Mouse (Mus musculus) left cerebral cortex, postnatal 36 days (tissue): Measurements from ENCODE around the gene Mfsd4b5. TPM values are rescaled to one million over a fixed set of nuclear protein-coding genes. Genes with fewer than 3 reads are reported as not detected.

Experiments
- total RNA-seq, 2 experiments: library from RNA; stranded (reverse); gene quantifications; 2 replicates each; pipeline ENCODE4 v1.2.3; 2021

Mfsd4b5 gene
- total RNA-seq, 2 experiments from 2014 or later: 0.43 TPM; not detected in 1

Other genes with a start within 250 kb of the Mfsd4b5 start
- gene Mfsd4b4, start 87.4 kb downstream of the Mfsd4b5 start, total RNA-seq: 1 to 10 TPM; 8.1 to 9.0 TPM
- under 1 TPM; 0.18 to 0.47 TPM for gene Mfsd4b2, start 59.7 kb downstream of the Mfsd4b5 start, total RNA-seq
- gene Mfsd4b3, start 26.5 kb downstream of the Mfsd4b5 start, total RNA-seq: under 1 TPM; 0.25 to 0.47 TPM
- under 1 TPM; 0.57 to 0.79 TPM for gene Mfsd4b1, start 38.6 kb upstream of the Mfsd4b5 start, total RNA-seq
- gene Slc16a10, start 155.6 kb upstream of the Mfsd4b5 start, total RNA-seq: 1 to 10 TPM; 2.6 to 3.1 TPM